Mouse (Mus musculus) liver, embryonic 12.5 days (tissue): ENCODE results near the gene Rpgr. TPM values are rescaled to one million over a fixed set of nuclear protein-coding genes. Genes with fewer than 3 reads are reported as not detected.
A peak's percentile ranks its signal among the peaks of the same experiment; 100 is the strongest.

ENCODE experiments used
- ATAC-seq: fragments of 200-750 bp; cut with Nextera tagmentation; 2 replicates; pipeline ENCODE4 v1.8.0; 2017; ENCODE audit warnings: moderate number of reproducible peaks, mild to moderate bottlenecking, moderate library complexity
- H3K27ac ChIP-seq: fragments of 300-500 bp; sonication (generic); 2 replicates; pipeline ENCODE4 v1.5.1; 2016; ENCODE audit warnings: mild to moderate bottlenecking
- H3K27me3 ChIP-seq: fragments of 300-500 bp; sonication (generic); replicated peaks from 2 replicates; pipeline ENCODE4 v1.6.1; 2016; ENCODE audit warnings: mild to moderate bottlenecking, moderate library complexity
- H3K36me3 ChIP-seq: fragments of 300-500 bp; sonication (generic); 2 replicates; pipeline ENCODE4 v1.6.1; 2016; ENCODE audit warnings: mild to moderate bottlenecking, moderate library complexity
- H3K4me1 ChIP-seq: fragments of 300-500 bp; sonication (generic); 2 replicates; pipeline ENCODE4 v1.6.1; 2016
- H3K4me2 ChIP-seq: fragments of 300-500 bp; sonication (generic); 2 replicates; pipeline ENCODE4 v1.6.1; 2016; ENCODE audit warnings: mild to moderate bottlenecking, moderate library complexity
- H3K4me3 ChIP-seq: fragments of 300-500 bp; sonication (generic); 2 replicates; pipeline ENCODE4 v1.5.1; 2016; ENCODE audit warnings: mild to moderate bottlenecking, moderate library complexity
- H3K9ac ChIP-seq: fragments of 300-500 bp; sonication (generic); 2 replicates; pipeline ENCODE4 v1.6.1; 2016; ENCODE audit warnings: mild to moderate bottlenecking, moderate library complexity
- H3K9me3 ChIP-seq: fragments of 300-500 bp; sonication (generic); replicated peaks from 2 replicates; pipeline ENCODE4 v1.6.1; 2016; ENCODE audit warnings: mild to moderate bottlenecking, moderate library complexity
- WGBS: fragments of 180-500 bp; shearing (Covaris S2); methylation state at CpG from one replicate; pipeline ENCODE4 v1.1.7; 2016; ENCODE audit not compliant: insufficient replicate concordance; 5-methylcytosine and 5-hydroxymethylcytosine counted together
- polyA plus RNA-seq: library from polyadenylated mRNA; unstranded; fragments of >200 nt; fragmentation: Nextera tagmentation; extraction: Ambion mirVana; gene quantifications from 2 replicates; pipeline ENCODE4 v1.2.1, GENCODE M21; 2016

The Rpgr gene
- polyA plus RNA-seq: 5.3 and 5.4 TPM in 2 replicates

GRCm38 (mm10) chrX:10216410-10216949, at the start of gene Rpgr:
Gene Rpgr, minus strand, starts transcription at chrX:10216920.
- peak within 1 kb of the TSS; percentile 64 for H3K4me3 ChIP-seq
- H3K4me2 ChIP-seq: peak within 1 kb of the TSS; percentile 57
- ATAC-seq: peak; percentile 99
- H3K9me3 ChIP-seq: no peaks in the 10 kb centered on the region
- peak within 1 kb of the TSS; percentile 51; the same call in 1 of the 2 replicates for H3K27ac ChIP-seq
- H3K4me1 ChIP-seq: no peaks in the 10 kb centered on the region
- no peaks in the 10 kb centered on the region for H3K27me3 ChIP-seq
- WGBS: 7% methylated on average over 31 of the region's 47 CpGs
- peak within 1 kb of the TSS; percentile 63 for H3K9ac ChIP-seq
- H3K36me3 ChIP-seq: no peaks in the 10 kb centered on the region

- no peak for ATAC-seq
- 62% methylated on average over 5 of the region's 5 CpGs for WGBS
- Histone ChIP-seq H3K4me1 (no peaks in the 10 kb centered on the region), H3K4me2 (no peak overlapping the region), H3K9ac (no peak overlapping the region), H3K4me3 (no peak overlapping the region), H3K27ac (no peak overlapping the region), H3K9me3 (no peaks in the 10 kb centered on the region), H3K36me3 (no peaks in the 10 kb centered on the region), H3K27me3 (no peaks in the 10 kb centered on the region)
Measured at GRCm38 (mm10) chrX:10258260-10258659, 41.5 kb upstream of the Rpgr start.

GRCm38 (mm10) chrX:10257774-10258173, 41.1 kb upstream of the Rpgr start:
- Histone ChIP-seq H3K4me3 (no peak overlapping the region), H3K4me2 (no peak overlapping the region), H3K9ac (no peak overlapping the region), H3K27ac (no peak overlapping the region), H3K27me3 (no peaks in the 10 kb centered on the region), H3K9me3 (no peaks in the 10 kb centered on the region), H3K4me1 (no peaks in the 10 kb centered on the region), H3K36me3 (no peaks in the 10 kb centered on the region)
- 75% methylated on average over 1 of the region's 1 CpGs for WGBS
- no peak for ATAC-seq

- peak; percentile 42; the same call in 1 of the 2 replicates for ATAC-seq
- no peaks in the 10 kb centered on the region for H3K27me3 ChIP-seq
- H3K27ac ChIP-seq: no peak within 1 kb of the TSS
- H3K36me3 ChIP-seq: no peaks in the 10 kb centered on the region
- H3K9ac ChIP-seq: no peak within 1 kb of the TSS
- no peaks in the 10 kb centered on the region for H3K4me1 ChIP-seq
- H3K9me3 ChIP-seq: no peaks in the 10 kb centered on the region
- 32% methylated on average over 2 of the region's 2 CpGs for WGBS
- peak within 1 kb of the TSS; percentile 10; the same call in 1 of the 2 replicates for H3K4me2 ChIP-seq
- H3K4me3 ChIP-seq: no peak within 1 kb of the TSS
Measured at GRCm38 (mm10) chrX:10251852-10252504, 35.3 kb upstream of the Rpgr start, which contains the start of gene Otc. Gene Otc, plus strand, starts transcription at chrX:10252305.

GRCm38 (mm10) chrX:10251357-10251756, 34.6 kb upstream of the Rpgr start:
- H3K4me3 ChIP-seq: no peak overlapping the region

GRCm38 (mm10) chrX:10243916-10244315, 27.2 kb upstream of the Rpgr start:
- no peak for ATAC-seq
- no peaks in the 10 kb centered on the region for H3K36me3 ChIP-seq
- 60% methylated on average over 3 of the region's 3 CpGs for WGBS
- H3K4me1 ChIP-seq: no peaks in the 10 kb centered on the region
- no peaks in the 10 kb centered on the region for H3K9me3 ChIP-seq
- H3K27ac ChIP-seq: no peak overlapping the region
- H3K4me2 ChIP-seq: no peak overlapping the region
- H3K4me3 ChIP-seq: no peak overlapping the region
- H3K27me3 ChIP-seq: no peaks in the 10 kb centered on the region
- no peak overlapping the region for H3K9ac ChIP-seq

More at GRCm38 (mm10) chrX:10251357-10251756, 34.6 kb upstream of the Rpgr start:
- no peaks in the 10 kb centered on the region for H3K27me3 ChIP-seq
- H3K27ac ChIP-seq: no peak overlapping the region
- H3K9me3 ChIP-seq: no peaks in the 10 kb centered on the region
- H3K4me1 ChIP-seq: no peaks in the 10 kb centered on the region
- no peak overlapping the region for H3K4me2 ChIP-seq
- no peak overlapping the region for H3K9ac ChIP-seq
- H3K36me3 ChIP-seq: no peaks in the 10 kb centered on the region
- no peak for ATAC-seq

- Histone ChIP-seq H3K9ac (no peak overlapping the region), H3K4me2 (no peak overlapping the region), H3K27ac (no peak overlapping the region), H3K9me3 (no peaks in the 10 kb centered on the region), H3K36me3 (no peaks in the 10 kb centered on the region), H3K4me1 (no peaks in the 10 kb centered on the region), H3K27me3 (no peaks in the 10 kb centered on the region), H3K4me3 (no peak overlapping the region)
- ATAC-seq: 0 out of 2 replicates have a peak, but pooled peaks have one; percentile 27
- 48% methylated on average over 4 of the region's 4 CpGs for WGBS
Measured at GRCm38 (mm10) chrX:10239515-10239914, 22.8 kb upstream of the Rpgr start.

GRCm38 (mm10) chrX:10234617-10235016, 17.9 kb upstream of the Rpgr start:
- no peaks in the 10 kb centered on the region for H3K27me3 ChIP-seq
- H3K36me3 ChIP-seq: no peaks in the 10 kb centered on the region
- H3K4me3 ChIP-seq: no peak overlapping the region
- no peaks in the 10 kb centered on the region for H3K4me1 ChIP-seq
- H3K27ac ChIP-seq: no peak overlapping the region
- no peak overlapping the region for H3K4me2 ChIP-seq
- H3K9me3 ChIP-seq: no peaks in the 10 kb centered on the region
- 30% methylated on average over 3 of the region's 3 CpGs for WGBS
- ATAC-seq: no peak
- H3K9ac ChIP-seq: no peak overlapping the region

- Histone ChIP-seq H3K4me3 (no peak overlapping the region), H3K4me2 (no peak overlapping the region), H3K36me3 (no peaks in the 10 kb centered on the region), H3K4me1 (no peaks in the 10 kb centered on the region), H3K27me3 (no peaks in the 10 kb centered on the region), H3K27ac (no peak overlapping the region), H3K9me3 (no peaks in the 10 kb centered on the region), H3K9ac (no peak overlapping the region)
- no peak for ATAC-seq
- WGBS: 61% methylated on average over 2 of the region's 2 CpGs
Measured at GRCm38 (mm10) chrX:10233051-10233450, 16.3 kb upstream of the Rpgr start.

- Histone ChIP-seq H3K9ac (no peak overlapping the region), H3K4me2 (no peak overlapping the region), H3K4me3 (no peak overlapping the region), H3K27me3 (no peaks in the 10 kb centered on the region), H3K9me3 (no peaks in the 10 kb centered on the region), H3K27ac (no peak overlapping the region), H3K36me3 (no peaks in the 10 kb centered on the region), H3K4me1 (no peaks in the 10 kb centered on the region)
- no peak for ATAC-seq
- WGBS: 52% methylated on average over 6 of the region's 6 CpGs
Measured at GRCm38 (mm10) chrX:10219281-10219680, 2.6 kb upstream of the Rpgr start.

- Histone ChIP-seq H3K36me3 (no peaks in the 10 kb centered on the region), H3K4me3 (peak overlapping the region; percentile 64), H3K4me1 (no peaks in the 10 kb centered on the region), H3K27me3 (no peaks in the 10 kb centered on the region), H3K9ac (peak overlapping the region; percentile 63), H3K9me3 (no peaks in the 10 kb centered on the region), H3K27ac (peak overlapping the region; percentile 51; the same call in 1 of the 2 replicates), H3K4me2 (peak overlapping the region; percentile 57)
- ATAC-seq: no peak
- 11% methylated on average over 16 of the region's 16 CpGs for WGBS
Measured at GRCm38 (mm10) chrX:10215972-10216371, 748 bp downstream of the Rpgr start.

- Histone ChIP-seq H3K4me2 (no peak overlapping the region), H3K4me3 (no peak overlapping the region), H3K27ac (no peak overlapping the region), H3K36me3 (no peaks in the 10 kb centered on the region), H3K9ac (no peak overlapping the region), H3K9me3 (no peaks in the 10 kb centered on the region), H3K4me1 (no peaks in the 10 kb centered on the region), H3K27me3 (no peaks in the 10 kb centered on the region)
- WGBS: 52% methylated on average over 5 of the region's 5 CpGs
- ATAC-seq: no peak
Measured at GRCm38 (mm10) chrX:10205937-10206336, 10.8 kb downstream of the Rpgr start.
